ENCODE assay signal across 25 mouse cellular contexts in the genomic region with DNA sequence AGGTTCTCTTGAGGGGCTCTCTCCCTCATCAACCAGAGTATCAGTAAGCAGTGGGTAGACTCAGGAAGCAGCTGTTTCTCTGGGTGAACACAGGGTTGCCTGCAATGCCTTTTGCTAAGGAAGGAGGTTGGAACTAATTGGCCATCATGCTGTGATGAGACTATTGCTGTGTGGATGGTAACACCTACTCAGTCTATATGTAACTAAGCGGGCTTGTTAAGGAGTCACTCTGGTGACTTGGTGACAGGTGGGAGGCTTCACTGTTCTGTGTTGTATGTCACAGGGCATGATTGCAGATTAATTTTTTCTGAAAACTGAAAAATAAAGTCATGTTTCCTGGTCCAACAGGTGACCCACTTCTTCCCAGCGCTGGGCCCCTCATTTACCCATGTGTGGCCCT.
"Had no signal": no experiment of that assay in that cellular context is flagged by ENCODE, and none has a peak within 500 bp of the region (broad histone marks: within the 10 kb centered on the region; RNA-seq: fewer than 3 reads in every experiment).

No protein-coding gene starts in this region.

- H3K4me1 ChIP-seq: heart, embryonic 10.5 days; hindbrain, embryonic 10.5 days; intestine, embryonic 15.5 days; liver, embryonic 13.5 days had no signal

- H3K27me3 ChIP-seq: intestine, embryonic 15.5 days; limb, embryonic 12.5 days; liver, embryonic 13.5 days had no signal

- DNase-seq: gastrocnemius, postnatal 10 days; gastrocnemius, postnatal 25 days; heart, adult 18-20 months; heart, postnatal 10 days; heart, postnatal 4 days; kidney, adult 18-20 months; kidney, adult 8-10 months; kidney, postnatal 10 days; kidney, postnatal 25 days; kidney, postnatal 4 days; liver; liver, embryonic 13.5 days had no signal

- H3K27ac ChIP-seq: heart, embryonic 10.5 days; hindbrain, embryonic 10.5 days; hindbrain, embryonic 14.5 days; intestine, embryonic 15.5 days; layer of hippocampus, adult 2 months; left cerebral cortex, adult 2 months; limb, embryonic 10.5 days; limb, embryonic 12.5 days; liver, embryonic 13.5 days had no signal

- H3K9me3 ChIP-seq: heart, embryonic 10.5 days; heart, embryonic 12.5 days; hindbrain, embryonic 10.5 days; intestine, embryonic 15.5 days; limb, embryonic 10.5 days; limb, embryonic 12.5 days; liver, embryonic 13.5 days had no signal

- H3K4me2 ChIP-seq: heart, embryonic 12.5 days; hindbrain, embryonic 14.5 days; intestine, embryonic 15.5 days; limb, embryonic 12.5 days; liver, embryonic 11.5 days; liver, embryonic 13.5 days had no signal

- H3K9ac ChIP-seq: heart, embryonic 12.5 days; hindbrain, embryonic 14.5 days; intestine, embryonic 15.5 days; limb, embryonic 12.5 days; liver, embryonic 13.5 days had no signal

- H3K4me3 ChIP-seq: heart, embryonic 10.5 days; heart, embryonic 12.5 days; hindbrain, embryonic 10.5 days; intestine, embryonic 15.5 days; layer of hippocampus, adult 2 months; left cerebral cortex, adult 2 months; limb, embryonic 10.5 days; limb, embryonic 12.5 days; liver, embryonic 13.5 days had no signal

- ATAC-seq: hindbrain, embryonic 16.5 days; inflammation-experienced regulatory T-cells, adult 6 months; intestine, embryonic 15.5 days; intestine, postnatal 0 days had no signal

- H3K36me3 ChIP-seq: heart, embryonic 10.5 days; hindbrain, embryonic 10.5 days; intestine, embryonic 15.5 days; limb, embryonic 10.5 days; limb, embryonic 12.5 days had no signal
